Mouse (Mus musculus): ENCODE measurements at regions not wholly inside any gene's neighbourhood (a gene's known extent, or its start where the extent isn't known, plus 50 kb on each side); places are given as distances from the start of the nearest gene placed in this dataset.

DNA sequence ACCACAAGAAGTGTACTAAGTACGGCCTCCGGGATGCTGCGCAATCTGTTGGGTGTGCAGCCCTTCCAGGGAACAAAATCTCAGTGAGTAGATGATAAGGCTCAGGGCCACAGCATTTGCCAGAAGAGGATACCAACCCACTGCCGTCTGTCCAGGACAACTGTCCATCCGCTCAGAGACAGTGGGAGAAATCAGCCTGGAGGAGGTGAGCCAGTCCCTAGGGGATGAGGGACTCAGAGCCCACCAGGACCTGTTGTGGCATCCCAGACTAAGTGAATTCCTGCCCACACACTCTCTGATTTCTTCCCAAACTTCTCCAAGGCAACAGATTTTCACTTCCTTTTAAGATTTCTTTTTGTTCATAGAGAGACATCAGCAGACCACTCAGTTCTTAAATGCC, 158.8 kb downstream of the Bcl11b start:
- Histone ChIP-seq H3K4me1 (ENCODE audit: control insufficient read depth, insufficient read depth, low read length) (no peaks in the 10 kb centered on the region), H3K9ac (ENCODE audit: low read length) (no peak overlapping the region), H3K4me2 (no peak overlapping the region), H3K27ac (ENCODE audit: low read depth, low read length) (no peak overlapping the region), H3K27me3 (ENCODE audit: control insufficient read depth, insufficient read depth, low read length) (no peaks in the 10 kb centered on the region), H3K9me3 (ENCODE audit: control insufficient read depth, low read length) (no peaks in the 10 kb centered on the region), H3K4me3 (ENCODE audit: low read depth, low read length) (no peak overlapping the region), H3K36me3 (ENCODE audit: control insufficient read depth, insufficient read depth, low read length) (no peaks in the 10 kb centered on the region)
- ATAC-seq (ENCODE audit: low FRiP score), result no peak
- WGBS, result 89% methylated on average over 5 of the region's 5 CpGs
- no peak for DNase-seq (ENCODE audit: low spot score, missing footprints)

DNA sequence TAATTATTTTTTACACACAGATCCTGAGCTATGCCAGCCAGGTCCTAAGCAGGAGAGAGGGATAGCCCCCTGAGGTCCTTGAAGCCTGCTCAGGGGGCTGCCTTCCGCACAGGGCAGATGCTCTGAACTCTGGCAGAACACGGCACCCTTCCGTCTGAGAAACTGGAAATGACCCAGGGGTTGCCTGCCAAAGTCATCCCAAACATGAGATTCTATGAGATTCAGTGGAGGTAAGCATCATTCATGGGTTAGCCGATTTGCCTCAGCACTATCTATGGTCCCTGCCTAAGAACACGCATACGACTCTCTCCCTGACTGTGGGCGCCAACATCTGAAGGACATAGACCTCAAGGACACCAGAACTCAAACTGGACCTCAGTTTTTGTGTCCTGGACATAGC, 152.8 kb downstream of the Bcl11b start:
- WGBS, result 95% methylated on average over 7 of the region's 7 CpGs
- no peaks in the 10 kb centered on the region for H3K4me1 ChIP-seq (ENCODE audit: control insufficient read depth, insufficient read depth, low read length)
- DNase-seq (ENCODE audit: low spot score, missing footprints) (peak; percentile 73), ATAC-seq (ENCODE audit: low FRiP score) (no peak)
- H3K4me3 ChIP-seq (ENCODE audit: low read depth, low read length), result no peak overlapping the region
- H3K4me2 ChIP-seq, result no peak overlapping the region
- H3K9me3 ChIP-seq (ENCODE audit: control insufficient read depth, low read length), result no peaks in the 10 kb centered on the region
- H3K27me3 ChIP-seq (ENCODE audit: control insufficient read depth, insufficient read depth, low read length), result no peaks in the 10 kb centered on the region
- H3K9ac ChIP-seq (ENCODE audit: low read length), result no peak overlapping the region
- H3K27ac ChIP-seq (ENCODE audit: low read depth, low read length), result no peak overlapping the region
- no peaks in the 10 kb centered on the region for H3K36me3 ChIP-seq (ENCODE audit: control insufficient read depth, insufficient read depth, low read length)

DNA sequence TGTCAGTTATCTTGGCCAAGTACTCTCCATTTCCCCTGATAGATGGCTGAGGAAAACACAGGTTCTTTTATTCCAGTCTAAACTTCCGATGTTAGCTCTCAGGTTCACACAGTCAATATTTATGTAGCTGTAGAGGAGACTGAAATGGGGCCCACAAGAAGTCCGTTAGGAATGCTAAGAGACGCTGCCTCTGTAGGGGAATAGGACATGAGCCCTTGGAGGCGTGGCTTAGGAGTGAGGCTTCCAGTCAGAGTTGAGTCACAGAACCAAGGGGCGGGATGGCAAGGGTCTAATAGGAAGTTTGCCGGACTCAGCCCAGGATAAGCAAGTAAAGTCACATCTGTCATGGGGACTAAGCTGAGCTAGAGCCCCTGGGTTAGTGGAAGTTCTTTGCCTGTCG, 150.5 kb downstream of the Bcl11b start:
- no peaks in the 10 kb centered on the region for H3K36me3 ChIP-seq (ENCODE audit: control insufficient read depth, insufficient read depth, low read length)
- ATAC-seq (ENCODE audit: low FRiP score) (no peak), DNase-seq (ENCODE audit: low spot score, missing footprints) (no peak)
- no peaks in the 10 kb centered on the region for H3K9me3 ChIP-seq (ENCODE audit: control insufficient read depth, low read length)
- no peaks in the 10 kb centered on the region for H3K27me3 ChIP-seq (ENCODE audit: control insufficient read depth, insufficient read depth, low read length)
- WGBS, result 72% methylated on average over 7 of the region's 7 CpGs
- no peak overlapping the region for H3K4me3 ChIP-seq (ENCODE audit: low read depth, low read length)
- H3K4me2 ChIP-seq, result no peak overlapping the region
- H3K27ac ChIP-seq (ENCODE audit: low read depth, low read length), result no peak overlapping the region
- no peak overlapping the region for H3K9ac ChIP-seq (ENCODE audit: low read length)
- H3K4me1 ChIP-seq (ENCODE audit: control insufficient read depth, insufficient read depth, low read length), result no peaks in the 10 kb centered on the region

DNA sequence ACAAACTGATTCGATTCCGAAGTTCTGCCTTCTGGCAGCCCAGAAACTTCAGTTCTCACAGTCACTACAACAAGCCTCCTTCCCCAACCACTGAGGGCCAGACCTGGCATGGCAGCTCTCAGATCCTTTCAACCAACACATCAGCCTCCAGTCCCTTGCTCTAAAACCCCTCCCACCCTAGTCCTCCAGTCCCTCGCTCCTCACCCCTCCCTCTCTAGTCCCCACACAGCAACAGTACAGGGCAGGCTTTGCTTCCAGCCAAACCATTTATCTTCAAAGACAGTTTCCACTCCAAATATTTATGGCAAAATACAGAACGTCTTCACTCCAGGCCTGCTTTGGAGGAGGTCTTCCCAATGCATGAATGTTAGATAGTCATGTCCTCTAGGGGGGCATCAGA, 147.9 kb downstream of the Bcl11b start:
- Histone ChIP-seq H3K36me3 (ENCODE audit: control insufficient read depth, insufficient read depth, low read length) (no peaks in the 10 kb centered on the region), H3K4me1 (ENCODE audit: control insufficient read depth, insufficient read depth, low read length) (peaks cover 9% of the 10 kb centered on the region), H3K4me3 (ENCODE audit: low read depth, low read length) (no peak overlapping the region), H3K27ac (ENCODE audit: low read depth, low read length) (no peak overlapping the region), H3K9me3 (ENCODE audit: control insufficient read depth, low read length) (no peaks in the 10 kb centered on the region), H3K9ac (ENCODE audit: low read length) (no peak overlapping the region), H3K4me2 (no peak overlapping the region), H3K27me3 (ENCODE audit: control insufficient read depth, insufficient read depth, low read length) (no peaks in the 10 kb centered on the region)
- ATAC-seq (ENCODE audit: low FRiP score) (no peak), DNase-seq (ENCODE audit: low spot score, missing footprints) (no peak)
- WGBS, result 92% methylated on average over 4 of the region's 4 CpGs

DNA sequence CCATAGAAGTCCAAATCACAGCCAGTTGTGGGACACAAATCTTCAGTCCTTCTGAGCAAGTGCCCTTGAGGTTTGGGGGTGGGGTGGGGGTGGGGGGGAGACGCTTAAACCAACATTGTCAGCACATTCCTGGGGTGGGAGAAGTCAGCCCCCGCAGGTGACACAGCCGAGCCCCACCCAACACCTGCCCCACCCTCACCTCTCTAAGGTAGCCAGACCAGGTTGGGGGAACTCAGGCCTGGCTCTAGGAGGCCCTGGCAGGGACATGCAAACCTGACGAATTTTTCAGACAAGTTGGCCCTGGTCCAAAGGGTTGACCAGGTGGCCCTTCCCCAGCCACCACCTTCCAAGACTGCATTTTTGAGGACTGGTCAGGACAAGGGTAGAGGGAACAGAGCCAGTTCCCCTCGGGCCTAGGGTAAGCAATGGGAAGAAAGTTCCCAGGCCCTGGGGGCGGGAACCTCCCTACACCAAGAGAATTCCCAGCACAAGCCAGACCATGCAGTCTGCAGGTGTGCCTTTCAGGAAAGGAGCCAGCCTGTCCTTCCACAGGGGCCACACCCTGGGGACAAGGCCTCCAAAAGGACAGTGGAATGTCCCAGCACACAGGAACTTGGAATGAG, 146.9 kb downstream of the Bcl11b start:
- Histone ChIP-seq H3K9ac (ENCODE audit: low read length) (no peak overlapping the region), H3K27me3 (ENCODE audit: control insufficient read depth, insufficient read depth, low read length) (no peaks in the 10 kb centered on the region), H3K4me2 (no peak overlapping the region), H3K4me1 (ENCODE audit: control insufficient read depth, insufficient read depth, low read length) (peaks cover 9% of the 10 kb centered on the region), H3K27ac (ENCODE audit: low read depth, low read length) (no peak overlapping the region), H3K36me3 (ENCODE audit: control insufficient read depth, insufficient read depth, low read length) (no peaks in the 10 kb centered on the region), H3K9me3 (ENCODE audit: control insufficient read depth, low read length) (no peaks in the 10 kb centered on the region), H3K4me3 (ENCODE audit: low read depth, low read length) (no peak overlapping the region)
- DNase-seq (ENCODE audit: low spot score, missing footprints) (peak; percentile 33), ATAC-seq (ENCODE audit: low FRiP score) (no peak)
- WGBS, result 82% methylated on average over 6 of the region's 6 CpGs

DNA sequence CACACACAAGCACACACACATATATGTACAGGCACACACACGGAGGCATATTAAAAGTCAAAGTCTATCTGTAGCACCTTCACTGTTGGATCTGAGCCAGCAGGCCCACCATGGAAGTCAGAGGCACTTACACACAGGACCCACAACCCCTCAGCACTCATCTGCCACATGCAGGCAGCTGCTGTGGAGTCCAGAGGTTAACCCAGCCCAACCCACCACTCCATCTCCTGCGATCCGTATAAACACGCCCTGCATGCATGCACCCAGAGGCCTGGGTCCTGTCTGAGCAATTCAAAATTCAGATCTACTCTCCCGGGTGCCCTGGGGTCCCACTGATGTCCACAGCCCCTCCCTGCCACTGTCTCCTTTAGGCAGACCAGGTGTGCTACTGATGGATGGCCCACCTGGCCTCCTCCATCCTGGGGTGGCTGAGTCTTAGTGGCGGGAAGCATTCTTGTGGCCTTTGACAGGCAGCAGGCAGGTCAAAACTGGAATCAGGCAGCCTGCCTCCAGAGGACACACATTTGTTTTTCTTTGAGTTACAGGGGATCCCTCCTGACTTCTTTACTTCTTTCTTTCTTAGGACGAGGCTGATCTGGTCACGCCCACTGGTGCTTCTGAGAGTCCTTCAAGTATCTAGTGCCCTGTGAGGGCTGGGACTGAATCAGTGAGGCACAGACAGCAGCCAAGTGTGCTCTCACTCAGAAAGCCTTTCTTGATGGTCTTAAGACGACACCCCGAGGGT, 144.7 kb downstream of the Bcl11b start:
- Histone ChIP-seq H3K9me3 (ENCODE audit: control insufficient read depth, low read length) (no peaks in the 10 kb centered on the region), H3K9ac (ENCODE audit: low read length) (no peak overlapping the region), H3K27me3 (ENCODE audit: control insufficient read depth, insufficient read depth, low read length) (no peaks in the 10 kb centered on the region), H3K4me3 (ENCODE audit: low read depth, low read length) (no peak overlapping the region), H3K4me2 (no peak overlapping the region), H3K36me3 (ENCODE audit: control insufficient read depth, insufficient read depth, low read length) (no peaks in the 10 kb centered on the region), H3K4me1 (ENCODE audit: control insufficient read depth, insufficient read depth, low read length) (peaks cover 9% of the 10 kb centered on the region), H3K27ac (ENCODE audit: low read depth, low read length) (no peak overlapping the region)
- peak; percentile 83 for DNase-seq (ENCODE audit: low spot score, missing footprints)
- no peak for ATAC-seq (ENCODE audit: low FRiP score)
- WGBS, result 56% methylated on average over 10 of the region's 10 CpGs

DNA sequence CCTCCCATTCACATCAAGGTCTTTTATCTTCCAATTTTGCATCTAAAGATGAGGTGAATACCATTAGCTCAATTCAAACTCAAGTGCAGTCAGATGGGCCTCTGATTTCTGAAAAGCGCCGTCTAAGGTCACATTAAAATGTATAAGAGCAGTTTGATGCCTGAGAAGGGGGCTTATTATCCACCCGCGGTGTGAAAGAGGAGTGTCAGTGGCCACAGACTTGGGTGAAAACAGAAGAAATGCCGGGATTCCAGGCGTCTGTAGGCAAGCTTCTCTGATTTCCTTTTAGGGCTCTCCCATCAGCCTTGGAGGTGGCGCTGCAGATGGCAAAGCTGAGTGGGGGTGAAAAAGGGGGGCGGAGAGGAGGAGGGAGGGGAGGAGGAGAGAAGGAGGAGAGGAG, 143.7 kb downstream of the Bcl11b start:
- no peak overlapping the region for H3K9ac ChIP-seq (ENCODE audit: low read length)
- H3K27ac ChIP-seq (ENCODE audit: low read depth, low read length), result no peak overlapping the region
- no peaks in the 10 kb centered on the region for H3K36me3 ChIP-seq (ENCODE audit: control insufficient read depth, insufficient read depth, low read length)
- 0 out of 2 replicates have a peak overlapping the region, but pooled peaks have one; percentile 15 for H3K4me2 ChIP-seq
- no peak overlapping the region for H3K4me3 ChIP-seq (ENCODE audit: low read depth, low read length)
- WGBS, result 11% methylated on average over 8 of the region's 8 CpGs
- H3K9me3 ChIP-seq (ENCODE audit: control insufficient read depth, low read length), result no peaks in the 10 kb centered on the region
- DNase-seq (ENCODE audit: low spot score, missing footprints), result peak; percentile 88
- H3K27me3 ChIP-seq (ENCODE audit: control insufficient read depth, insufficient read depth, low read length), result no peaks in the 10 kb centered on the region
- peaks cover 9% of the 10 kb centered on the region for H3K4me1 ChIP-seq (ENCODE audit: control insufficient read depth, insufficient read depth, low read length)
- ATAC-seq (ENCODE audit: low FRiP score), result peak; percentile 38; the same call in 1 of the 2 replicates

DNA sequence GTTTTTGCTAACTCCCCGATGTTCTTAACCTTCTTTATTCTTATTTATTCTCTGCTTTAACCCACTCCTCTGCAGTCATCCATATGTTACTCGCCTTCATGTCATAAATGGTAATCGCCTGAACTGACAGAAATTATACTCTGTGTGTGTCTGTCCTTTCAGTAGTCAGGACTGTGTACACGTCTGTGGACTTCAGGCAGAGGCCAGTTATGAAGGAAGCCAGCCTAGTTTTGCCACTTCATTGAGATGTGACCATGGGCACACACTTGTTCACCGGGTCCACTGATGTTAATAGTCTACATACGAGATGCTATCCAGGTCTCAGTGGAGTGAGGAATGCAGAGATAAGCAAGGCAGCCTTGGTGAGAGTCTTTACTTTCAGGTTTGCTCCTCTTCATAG, 143.0 kb downstream of the Bcl11b start:
- ATAC-seq (ENCODE audit: low FRiP score) (no peak), DNase-seq (ENCODE audit: low spot score, missing footprints) (peak; percentile 67)
- Histone ChIP-seq H3K27me3 (ENCODE audit: control insufficient read depth, insufficient read depth, low read length) (no peaks in the 10 kb centered on the region), H3K9ac (ENCODE audit: low read length) (no peak overlapping the region), H3K9me3 (ENCODE audit: control insufficient read depth, low read length) (no peaks in the 10 kb centered on the region), H3K4me2 (no peak overlapping the region), H3K27ac (ENCODE audit: low read depth, low read length) (no peak overlapping the region), H3K4me3 (ENCODE audit: low read depth, low read length) (no peak overlapping the region), H3K36me3 (ENCODE audit: control insufficient read depth, insufficient read depth, low read length) (no peaks in the 10 kb centered on the region), H3K4me1 (ENCODE audit: control insufficient read depth, insufficient read depth, low read length) (peaks cover 9% of the 10 kb centered on the region)
- WGBS, result 90% methylated on average over 6 of the region's 6 CpGs

Measured in midbrain, embryonic 11.5 days (tissue).